Mouse (Mus musculus): Measurements from ENCODE around the gene Axdnd1. TPM values are rescaled to one million over a fixed set of nuclear protein-coding genes. Genes with fewer than 3 reads are reported as not detected.
"Not testable (repeated sequence)": the region's sequence is repeated elsewhere in the genome, so short reads cannot be mapped to it uniquely, and the experiment has no call there.

The Axdnd1 gene
- total RNA-seq, 2 experiments from 2014 or later, result 0.61 to 1.3 TPM

GRCm38 (mm10) chr1:156352466-156352865 is 68.5 kb downstream of the Axdnd1 start:
- Histone ChIP-seq H3K4me3 (no peak overlapping the region), H3K27ac (no peak overlapping the region)
- TF ChIP-seq CTCF (conservative IDR thresholded peaks at IDR 0.05), result no peak
- DNase-seq (ENCODE audit: low spot score in 2 of 2), result no peak

DNA sequence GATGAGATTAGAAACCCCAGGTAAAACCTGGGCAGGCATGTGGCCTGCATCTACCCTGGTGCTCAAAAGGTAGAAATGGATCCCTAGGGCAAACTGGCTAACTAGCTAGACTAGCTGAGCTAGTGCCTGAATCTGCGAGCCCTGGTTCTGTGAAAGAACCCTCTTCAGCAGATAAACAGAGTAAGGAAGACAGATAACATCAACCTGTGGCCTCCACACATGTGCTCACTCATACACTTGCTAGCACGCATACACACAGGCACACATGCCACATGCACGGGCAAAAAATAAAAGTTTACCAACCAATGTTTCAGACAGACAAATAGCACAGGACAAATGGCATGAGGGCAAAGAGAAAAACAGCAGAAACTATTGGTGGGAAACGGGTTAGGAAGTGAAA is 70.5 kb downstream of the Axdnd1 start:
- TF ChIP-seq CTCF (conservative IDR thresholded peaks at IDR 0.05), result no peak
- H3K27ac ChIP-seq, result no peak overlapping the region
- H3K4me3 ChIP-seq, result no peak overlapping the region
- DNase-seq (ENCODE audit: low spot score in 2 of 2), result no peak

DNA sequence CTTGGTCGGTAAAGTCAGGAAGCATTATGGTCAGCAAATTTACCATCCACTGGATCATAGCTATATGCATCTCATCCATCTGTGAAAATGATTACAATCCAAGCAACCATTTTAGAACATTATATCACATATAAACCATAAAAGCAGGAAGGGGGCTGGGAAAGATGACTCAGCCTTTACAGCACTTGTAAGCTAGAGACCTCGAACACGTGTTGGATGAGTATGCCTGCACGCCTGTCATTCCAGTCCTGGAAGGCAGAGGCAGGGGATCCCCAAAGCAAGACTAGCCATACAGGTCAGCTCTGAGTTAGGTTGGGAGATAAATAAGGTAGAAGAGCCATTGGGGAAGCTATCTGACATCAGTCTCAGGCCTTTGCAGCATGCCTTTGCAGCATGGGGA is 71.9 kb downstream of the Axdnd1 start:
- DNase-seq (ENCODE audit: low spot score in 2 of 2), result no peak
- Histone ChIP-seq H3K27ac (no peak overlapping the region), H3K4me3 (no peak overlapping the region)
- no peak for TF ChIP-seq CTCF (conservative IDR thresholded peaks at IDR 0.05)

DNA sequence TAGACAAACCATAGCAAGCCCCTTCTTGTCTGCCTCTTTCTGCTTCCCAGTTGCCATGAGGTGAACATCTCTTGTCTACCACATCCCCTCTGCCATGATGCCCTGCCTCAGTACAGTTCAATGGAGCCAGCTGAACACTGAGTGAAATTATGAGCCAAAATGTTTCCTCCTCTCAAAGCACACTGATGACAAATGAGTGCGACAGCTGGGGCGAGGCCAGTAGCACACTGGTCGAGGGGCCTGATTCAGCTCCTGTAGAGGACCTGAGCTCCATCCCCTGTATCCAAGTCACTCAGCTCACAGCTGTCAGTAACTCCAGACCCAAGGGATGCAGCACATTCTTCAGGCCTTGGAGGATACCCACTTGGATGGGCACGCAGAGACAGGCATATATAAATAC is 75.3 kb downstream of the Axdnd1 start:
- no peak for DNase-seq (ENCODE audit: low spot score in 2 of 2)
- no peak for TF ChIP-seq CTCF (conservative IDR thresholded peaks at IDR 0.05)
- H3K27ac ChIP-seq, result no peak overlapping the region
- H3K4me3 ChIP-seq, result no peak overlapping the region

GRCm38 (mm10) chr1:156344433-156344832 is 76.5 kb downstream of the Axdnd1 start:
- no peak for DNase-seq (ENCODE audit: low spot score in 2 of 2)
- TF ChIP-seq CTCF (conservative IDR thresholded peaks at IDR 0.05), result no peak
- Histone ChIP-seq H3K27ac (no peak overlapping the region), H3K4me3 (no peak overlapping the region)

DNA sequence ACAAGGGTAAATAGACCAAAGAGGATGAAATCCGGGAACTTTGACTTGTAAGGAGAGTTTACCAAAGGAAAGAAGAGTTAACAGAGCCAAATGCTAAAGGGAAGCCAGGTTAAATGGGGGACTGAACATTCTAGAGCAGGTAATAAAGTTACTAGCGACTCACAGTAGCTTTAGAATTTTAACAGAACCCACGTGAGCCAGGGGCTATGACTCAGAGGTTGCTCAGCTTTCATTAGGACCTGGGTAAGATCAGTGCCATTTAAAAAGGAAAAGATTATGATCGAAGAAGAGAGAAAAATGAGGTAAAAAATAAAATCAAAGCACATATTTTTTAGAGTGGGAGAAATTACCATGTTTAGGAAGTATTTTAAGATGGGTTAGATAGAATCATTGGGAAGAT is 80.1 kb downstream of the Axdnd1 start:
- no peak for TF ChIP-seq CTCF (conservative IDR thresholded peaks at IDR 0.05)
- no peak overlapping the region for H3K4me3 ChIP-seq
- no peak for DNase-seq (ENCODE audit: low spot score in 2 of 2)

GRCm38 (mm10) chr1:156323126-156323525 is 97.8 kb downstream of the Axdnd1 start:
- Histone ChIP-seq H3K27ac (no peak overlapping the region), H3K4me3 (no peak overlapping the region)
- no peak for TF ChIP-seq CTCF (conservative IDR thresholded peaks at IDR 0.05)
- DNase-seq (ENCODE audit: low spot score in 2 of 2), result no peak

More for the DNA sequence above, 80.1 kb downstream of the Axdnd1 start:
- H3K27ac ChIP-seq, result no peak overlapping the region

- H3K27ac ChIP-seq, result no peak within 1 kb of the TSS
- H3K4me3 ChIP-seq, result no peak within 1 kb of the TSS
- no peak for TF ChIP-seq CTCF (conservative IDR thresholded peaks at IDR 0.05)
- no peak for DNase-seq (ENCODE audit: low spot score in 2 of 2)
Measured at GRCm38 (mm10) chr1:156310630-156311029, 110.3 kb downstream of the Axdnd1 start, which contains the start of gene Nphs2. Gene Nphs2, plus strand, starts transcription at chr1:156310727.

GRCm38 (mm10) chr1:156308595-156308994 is 112.4 kb downstream of the Axdnd1 start:
- DNase-seq (ENCODE audit: low spot score in 2 of 2), result no peak
- TF ChIP-seq CTCF (conservative IDR thresholded peaks at IDR 0.05), result no peak

DNA sequence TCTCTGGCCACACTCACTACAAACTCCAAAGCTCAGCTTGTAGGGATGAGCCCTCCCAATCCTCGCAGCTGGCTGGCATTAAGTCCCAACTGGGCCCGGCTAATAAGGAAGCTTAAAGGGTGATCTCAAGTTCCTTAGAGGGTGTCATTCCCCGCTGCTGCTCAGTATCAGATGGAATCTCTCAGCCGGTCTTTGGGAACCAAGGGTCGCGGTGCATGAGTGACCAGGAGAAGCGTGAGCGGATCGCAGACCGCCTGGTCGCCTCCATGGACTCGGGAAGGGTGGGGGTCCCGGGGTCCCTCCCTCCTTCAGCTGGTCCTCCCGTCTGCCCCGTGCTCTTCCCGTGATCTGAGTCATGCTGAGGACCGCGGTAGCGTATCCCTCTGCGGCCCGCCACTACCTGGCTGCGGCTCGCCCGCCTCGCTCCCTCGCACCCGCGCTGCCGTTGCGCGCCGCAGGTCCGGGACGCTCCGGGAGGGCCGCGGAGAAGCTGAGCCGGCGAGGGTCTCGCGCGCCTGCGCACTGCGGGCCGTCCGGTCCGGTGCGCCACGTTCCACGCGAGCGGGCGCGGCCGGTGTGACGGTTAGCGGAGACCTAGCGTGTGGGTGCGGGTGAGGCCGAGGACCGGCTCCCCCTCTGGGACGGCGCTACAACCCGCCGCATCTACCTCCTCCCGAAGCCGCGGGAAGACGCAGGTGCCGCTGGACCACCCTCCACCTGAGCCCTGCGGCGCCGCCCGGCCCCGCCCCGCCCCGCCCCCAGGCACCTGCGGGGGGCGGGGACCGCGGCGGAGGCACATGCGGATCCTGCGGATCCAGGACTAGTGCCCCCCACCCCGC is 117.8 kb downstream of the Axdnd1 start, which contains the start of gene Tdrd5:
TSS of gene Tdrd5 (minus strand) at position 754 of the 839 bp plus-strand sequence.
- H3K27ac ChIP-seq, result peak within 1 kb of the TSS; percentile 83
- DNase-seq (ENCODE audit: low spot score in 2 of 2), result peak; percentile 8 to 64
- H3K4me3 ChIP-seq, result peak within 1 kb of the TSS; percentile 70
- TF ChIP-seq CTCF (conservative IDR thresholded peaks at IDR 0.05), result no peak

More at GRCm38 (mm10) chr1:156308595-156308994, 112.4 kb downstream of the Axdnd1 start:
- Histone ChIP-seq H3K4me3 (no peak overlapping the region), H3K27ac (no peak overlapping the region)

- no peak for TF ChIP-seq CTCF (conservative IDR thresholded peaks at IDR 0.05)
- no peak for DNase-seq (ENCODE audit: low spot score in 2 of 2)
- Histone ChIP-seq H3K27ac (no peak overlapping the region), H3K4me3 (no peak overlapping the region)
Measured at GRCm38 (mm10) chr1:156290016-156290415, 130.9 kb downstream of the Axdnd1 start.

GRCm38 (mm10) chr1:156289222-156289587 is 131.8 kb downstream of the Axdnd1 start:
- H3K27ac ChIP-seq; DNase-seq (ENCODE audit: low spot score in 2 of 2); H3K4me3 ChIP-seq: not testable (repeated sequence)

GRCm38 (mm10) chr1:156288556-156289221 is 132.3 kb downstream of the Axdnd1 start:
- Histone ChIP-seq H3K4me3 (no peak overlapping the region), H3K27ac (no peak overlapping the region)
- TF ChIP-seq CTCF (conservative IDR thresholded peaks at IDR 0.05), result no peak
- no peak for DNase-seq (ENCODE audit: low spot score in 2 of 2)

All from layer of hippocampus, adult 2 months (tissue).